In the genomic region with DNA sequence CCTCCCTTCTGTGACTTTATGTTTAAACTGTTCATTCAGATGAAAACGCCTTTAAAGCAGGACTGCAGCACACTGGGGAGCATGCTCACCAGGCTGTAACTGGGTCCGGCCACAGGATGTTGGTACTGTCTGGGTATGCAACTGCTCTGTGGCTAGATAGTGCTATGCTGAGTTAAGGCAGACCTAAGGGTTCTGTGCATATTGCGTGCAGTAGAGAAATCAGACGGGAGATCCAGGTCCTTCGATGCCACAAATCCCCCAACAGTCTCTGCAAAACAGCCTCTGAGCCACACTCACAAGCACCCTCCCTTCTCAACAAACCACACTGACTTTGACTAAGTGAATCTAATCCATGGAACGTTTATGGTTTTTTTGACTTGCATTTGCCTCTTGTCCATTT, we compare ENCODE assay signal across 28 mouse cellular contexts. TPM values are rescaled to one million over a fixed set of nuclear protein-coding genes. Genes with fewer than 3 reads are reported as not detected.
DNase-seq lines count a peak whose midpoint lies in the region; ATAC-seq and TF ChIP-seq lines count a peak whose summit lies in the region.
"Had no signal": no experiment of that assay in that cellular context is flagged by ENCODE, and none has a peak within 500 bp of the region (broad histone marks: within the 10 kb centered on the region; RNA-seq: fewer than 3 reads in every experiment).

No protein-coding gene starts in this region.

- H3K4me3 ChIP-seq in liver, postnatal 0 days (ENCODE audit: low read depth, low read length) = no peak overlapping the region
- no peak overlapping the region for H3K4me3 ChIP-seq in bone marrow macrophage, adult 2 months (ENCODE audit: insufficient read depth, low read length)
- no peak overlapping the region for H3K4me3 ChIP-seq in macrophage (ENCODE audit: inconsistent target)
- no peak overlapping the region for H3K4me3 ChIP-seq in intestine, embryonic 16.5 days (ENCODE audit: low read length)
- H3K4me3 ChIP-seq: embryonic facial prominence, embryonic 10.5 days; embryonic facial prominence, embryonic 13.5 days; erythroblast, embryonic 14.5 days; forebrain, embryonic 12.5 days; forebrain, embryonic 15.5 days; heart, adult 2 months; heart, embryonic 10.5 days; heart, embryonic 13.5 days had no signal

- H3K4me1 ChIP-seq in liver, postnatal 0 days (ENCODE audit: insufficient read depth) = peaks cover 38% of the 10 kb centered on the region
- H3K4me1 ChIP-seq in bone marrow macrophage, adult 2 months (ENCODE audit: control insufficient read depth, insufficient read depth, low read length) = peaks cover 69% of the 10 kb centered on the region
- no peaks in the 10 kb centered on the region for H3K4me1 ChIP-seq in intestine, embryonic 16.5 days (ENCODE audit: control insufficient read depth, insufficient read depth, low read length)
- H3K4me1 ChIP-seq: forebrain, embryonic 12.5 days; forebrain, embryonic 15.5 days had no signal

- 0 out of 2 replicates have a peak overlapping the region, but pooled peaks have one; percentile 19 for H3K27ac ChIP-seq in liver, postnatal 0 days (ENCODE audit: low read depth)
- peak overlapping the region; percentile 99 for H3K27ac ChIP-seq in bone marrow macrophage, adult 2 months (ENCODE audit: insufficient read depth, low read depth, low read length)
- H3K27ac ChIP-seq in macrophage = peak overlapping the region; percentile 98
- H3K27ac ChIP-seq in intestine, embryonic 16.5 days (ENCODE audit: low read length) = no peak overlapping the region
- H3K27ac ChIP-seq: embryonic facial prominence, embryonic 10.5 days; embryonic facial prominence, embryonic 13.5 days; forebrain, embryonic 12.5 days; forebrain, embryonic 15.5 days; heart, adult 2 months; heart, embryonic 13.5 days; hindbrain, embryonic 14.5 days; hindbrain, postnatal 0 days had no signal

- no peak overlapping the region for H3K4me2 ChIP-seq in liver, postnatal 0 days (ENCODE audit: low read depth, low read length)
- H3K4me2 ChIP-seq in intestine, embryonic 16.5 days (ENCODE audit: low read depth, low read length) = no peak overlapping the region
- H3K4me2 ChIP-seq: embryonic facial prominence, embryonic 13.5 days; forebrain, embryonic 12.5 days; forebrain, embryonic 15.5 days; hindbrain, embryonic 14.5 days had no signal

- DNase-seq in liver, postnatal 0 days = no peak
- no peak for DNase-seq in liver
- DNase-seq in 416B (ENCODE audit: low read depth) = peak; percentile 74
- DNase-seq in heart, adult 11 months = no peak
- no peak for DNase-seq in kidney, postnatal 4 days
- DNase-seq: adrenal gland, adult 8-10 months; adrenal gland, postnatal 25 days; cerebellum, adult 11 months; cerebellum, adult 2 months; cerebellum, postnatal 10 days; cerebellum, postnatal 36 days; embryo, embryonic 11 days; gastrocnemius, postnatal 25 days; heart, adult 2 months; heart, postnatal 14 days; heart, postnatal 4 days had no signal

- WGBS in liver, postnatal 0 days (ENCODE audit: insufficient replicate concordance) = 64% methylated on average over 6 of the region's 6 CpGs
- WGBS in macrophage (ENCODE audit: missing documents) = 65% methylated on average over 6 of the region's 6 CpGs
- WGBS in intestine, embryonic 16.5 days = 72% methylated on average over 6 of the region's 6 CpGs

- no peak for TF ChIP-seq CTCF in liver, postnatal 0 days (IDR thresholded peaks at IDR 0.05; ENCODE audit: low read depth)
- no peak for TF ChIP-seq CTCF in bone marrow macrophage, adult 2 months (IDR thresholded peaks at IDR 0.05; ENCODE audit: low read depth, low read length)

- no peak for ATAC-seq in liver, postnatal 0 days
- no peak for ATAC-seq in intestine, embryonic 16.5 days
- ATAC-seq: forebrain, embryonic 15.5 days; hindbrain, postnatal 0 days had no signal

- TF ChIP-seq POLR2A in bone marrow macrophage, adult 2 months (IDR thresholded peaks at IDR 0.05; ENCODE audit: borderline replicate concordance, low read depth, low read length) = no peak

- TF ChIP-seq EP300 in liver, postnatal 0 days (IDR thresholded peaks at IDR 0.05; ENCODE audit: low read depth) = no peak

- H3K79me2 ChIP-seq in macrophage (ENCODE audit: inconsistent target) = peaks cover 77% of the 10 kb centered on the region

- H3K9ac ChIP-seq in liver, postnatal 0 days (replicated peaks) = no peak overlapping the region
- no peak overlapping the region for H3K9ac ChIP-seq in intestine, embryonic 16.5 days (ENCODE audit: low read depth, low read length)
- H3K9ac ChIP-seq: embryonic facial prominence, embryonic 13.5 days; forebrain, embryonic 12.5 days; forebrain, embryonic 15.5 days; heart, embryonic 13.5 days; hindbrain, embryonic 14.5 days had no signal

- no peaks in the 10 kb centered on the region for H3K27me3 ChIP-seq in liver, postnatal 0 days (ENCODE audit: insufficient read depth, low read length)
- no peaks in the 10 kb centered on the region for H3K27me3 ChIP-seq in intestine, embryonic 16.5 days (replicated peaks; ENCODE audit: control insufficient read depth, insufficient read depth, low read length)
- H3K27me3 ChIP-seq: embryonic facial prominence, embryonic 13.5 days; forebrain, embryonic 12.5 days; forebrain, embryonic 15.5 days; heart, embryonic 13.5 days had no signal

- H3K9me3 ChIP-seq in liver, postnatal 0 days (ENCODE audit: low read length) = no peaks in the 10 kb centered on the region
- no peaks in the 10 kb centered on the region for H3K9me3 ChIP-seq in intestine, embryonic 16.5 days (ENCODE audit: control insufficient read depth, low read length)
- H3K9me3 ChIP-seq: embryonic facial prominence, embryonic 10.5 days; embryonic facial prominence, embryonic 13.5 days; forebrain, embryonic 12.5 days; forebrain, embryonic 15.5 days; heart, embryonic 10.5 days; heart, embryonic 13.5 days had no signal

- no peaks in the 10 kb centered on the region for H3K36me3 ChIP-seq in liver, postnatal 0 days (replicated peaks; ENCODE audit: insufficient read depth, low read length)
- H3K36me3 ChIP-seq in macrophage (ENCODE audit: inconsistent target) = no peaks in the 10 kb centered on the region
- no peaks in the 10 kb centered on the region for H3K36me3 ChIP-seq in intestine, embryonic 16.5 days (ENCODE audit: control insufficient read depth, insufficient read depth, low read length)
- H3K36me3 ChIP-seq: embryonic facial prominence, embryonic 10.5 days; embryonic facial prominence, embryonic 13.5 days; forebrain, embryonic 12.5 days; forebrain, embryonic 15.5 days; heart, embryonic 10.5 days; heart, embryonic 13.5 days had no signal

RNA-seq across cellular contexts. Expression of gene Pik3ap1, which starts 46.5 kb away (rescaled TPM):
- polyA plus RNA-seq in liver, postnatal 0 days (2015; fragmentation: Nextera tagmentation; extraction: Ambion mirVana) = 17.1 and 21.8 TPM in 2 replicates
- polyA plus RNA-seq in bone marrow macrophage, adult 2 months (2012; ENCODE audit: insufficient read depth, insufficient read length, missing spikeins) = 312 and 343 TPM in 2 replicates
- 1,000 to 10,000 TPM in 4 of 26 experiments, 100 to 1,000 TPM in 22; 407 to 1,215 (median 770) TPM for total RNA-seq in macrophage (2018; cell fraction: chromatin; rRNA removed)
- 1,000 to 10,000 TPM in 2 of 26 experiments, 100 to 1,000 TPM in 24; 359 to 1,029 (median 645) TPM for total RNA-seq in macrophage (2018; cell fraction: cytosol; rRNA removed)
- 100 to 1,000 TPM; 383 to 992 (median 819) TPM for total RNA-seq in macrophage (2018; cell fraction: nucleus; rRNA removed)
- polyA plus RNA-seq in macrophage (2018) = 244 to 547 TPM (median 285 TPM) in 3 replicates
- 5.7 and 5.9 TPM in 2 replicates for polyA plus RNA-seq in intestine, embryonic 16.5 days (2015; fragmentation: Nextera tagmentation; extraction: Ambion mirVana)

Comparison
In these comparisons a context has a peak if more than half of its experiments do, and no peak if none do; other contexts are left out.
1. RNA of gene Pik3ap1, which starts 46.5 kb away (polyA plus RNA-seq): 312 to 343 TPM in bone marrow macrophage, adult 2 months and 244 to 547 TPM in macrophage; 17.1 to 21.8 TPM in liver, postnatal 0 days and 5.7 to 5.9 TPM in intestine, embryonic 16.5 days; every median in the first group is over 10 times any median in the second.